Mouse (Mus musculus): ENCODE data around the gene Zic4.

GRCm38 (mm10) chr9:91350211-91350791, 11.9 kb upstream of the Zic4 start:
- TF ChIP-seq CTCF (IDR thresholded peaks at IDR 0.05; ENCODE audit: extremely low read depth, insufficient read depth, low read length): no peak
- TF ChIP-seq POLR2A (IDR thresholded peaks at IDR 0.05; ENCODE audit: extremely low read depth, insufficient read depth, low read length): no peak

Data from cortical plate, adult 2 months (tissue).